15 mouse cellular contexts compared by ENCODE assay signal in genomic region chr6:41187966-41188365, GRCm38 (mm10).
DNase-seq lines count a peak whose midpoint lies in the region; ATAC-seq and TF ChIP-seq lines count a peak whose summit lies in the region.
"Had no signal": no experiment of that assay in that cellular context is flagged by ENCODE, and none has a peak within 500 bp of the region (broad histone marks: within the 10 kb centered on the region; RNA-seq: fewer than 3 reads in every experiment).

No protein-coding gene starts in this region.

- no peak for ATAC-seq in stomach, postnatal 0 days (ENCODE audit: low FRiP score, low TSS enrichment)
- ATAC-seq: intestine, embryonic 15.5 days had no signal

- H3K27ac ChIP-seq in stomach, postnatal 0 days (replicated peaks) = no peak overlapping the region
- H3K27ac ChIP-seq: forebrain, embryonic 12.5 days; intestine, embryonic 15.5 days; limb, embryonic 15.5 days; lung, embryonic 15.5 days had no signal

- no peak overlapping the region for H3K4me2 ChIP-seq in stomach, postnatal 0 days (replicated peaks; ENCODE audit: low read depth)
- H3K4me2 ChIP-seq: forebrain, embryonic 12.5 days; intestine, embryonic 15.5 days; limb, embryonic 15.5 days; lung, embryonic 15.5 days had no signal

- peak; percentile 8 for DNase-seq in retina, embryonic 14.5 days (ENCODE audit: low spot score)
- DNase-seq in retina, postnatal 1 day = no peak
- DNase-seq in brain, embryonic 14.5 days (ENCODE audit: low read depth) = no peak
- no peak for DNase-seq in stomach, postnatal 0 days (ENCODE audit: low spot score)
- DNase-seq in cerebellum, adult 11 months = no peak
- DNase-seq in right cerebral cortex, postnatal 25 days = no peak
- DNase-seq in liver = no peak
- DNase-seq: adrenal gland, postnatal 25 days; heart, adult 11 months; heart, postnatal 10 days had no signal

- TF ChIP-seq EP300 in stomach, postnatal 0 days (optimal IDR thresholded peaks at IDR 0.05) = no peak

- TF ChIP-seq CTCF in brain, embryonic 14.5 days (IDR thresholded peaks at IDR 0.05; ENCODE audit: borderline replicate concordance, extremely low read depth, insufficient read depth, insufficient read length) = peak; percentile 12; the same call in 1 of the 2 replicates
- TF ChIP-seq CTCF in stomach, postnatal 0 days (IDR thresholded peaks at IDR 0.05; ENCODE audit: low read depth) = peak; percentile 30

- no peaks in the 10 kb centered on the region for H3K36me3 ChIP-seq in stomach, postnatal 0 days (ENCODE audit: control insufficient read depth, insufficient read depth, low read length)
- H3K36me3 ChIP-seq: forebrain, embryonic 12.5 days; intestine, embryonic 15.5 days; limb, embryonic 15.5 days; lung, embryonic 15.5 days had no signal

- no peak overlapping the region for H3K4me3 ChIP-seq in stomach, postnatal 0 days (ENCODE audit: low read depth, low read length)
- H3K4me3 ChIP-seq: forebrain, embryonic 12.5 days; intestine, embryonic 15.5 days; limb, embryonic 15.5 days; lung, embryonic 15.5 days; megakaryocyte, embryonic 14.5 days had no signal

- 63% methylated on average over 1 of the region's 1 CpGs for whole genome bisulfite sequencing in stomach, postnatal 0 days

- H3K4me1 ChIP-seq in stomach, postnatal 0 days (replicated peaks; ENCODE audit: control insufficient read depth, insufficient read depth) = no peaks in the 10 kb centered on the region
- H3K4me1 ChIP-seq: forebrain, embryonic 12.5 days; intestine, embryonic 15.5 days; limb, embryonic 15.5 days; lung, embryonic 15.5 days had no signal

- no peaks in the 10 kb centered on the region for H3K27me3 ChIP-seq in stomach, postnatal 0 days (ENCODE audit: control insufficient read depth, insufficient read depth, low read length)
- H3K27me3 ChIP-seq: forebrain, embryonic 12.5 days; intestine, embryonic 15.5 days; limb, embryonic 15.5 days; lung, embryonic 15.5 days; megakaryocyte, embryonic 14.5 days had no signal

- no peaks in the 10 kb centered on the region for H3K9me3 ChIP-seq in stomach, postnatal 0 days (ENCODE audit: control insufficient read depth, low read length)
- H3K9me3 ChIP-seq: forebrain, embryonic 12.5 days; intestine, embryonic 15.5 days; limb, embryonic 15.5 days; lung, embryonic 15.5 days; megakaryocyte, embryonic 14.5 days had no signal

- no peak overlapping the region for H3K9ac ChIP-seq in stomach, postnatal 0 days (ENCODE audit: low read length)
- H3K9ac ChIP-seq: forebrain, embryonic 12.5 days; intestine, embryonic 15.5 days; limb, embryonic 15.5 days; lung, embryonic 15.5 days had no signal

- TF ChIP-seq POLR2A in brain, embryonic 14.5 days (IDR thresholded peaks at IDR 0.05; ENCODE audit: borderline replicate concordance, extremely low read depth, insufficient read depth, insufficient read length, poor library complexity, severe bottlenecking) = no peak
